Mouse (Mus musculus): Measurements from ENCODE around the gene Tbcd.

Gene Tbcd

GRCm38 (mm10) chr11:121479476-121480203 lies 27.9 kb downstream of the Tbcd start:
- no peak for DNase-seq

- no peak for DNase-seq
These were observed 29.4 kb downstream of the Tbcd start for GRCm38 (mm10) chr11:121481129-121481528.

GRCm38 (mm10) chr11:121485882-121486281 lies 34.1 kb downstream of the Tbcd start:
- no peak for DNase-seq

- DNase-seq: no peak
These were observed 38.9 kb downstream of the Tbcd start for GRCm38 (mm10) chr11:121490651-121491050.

DNA sequence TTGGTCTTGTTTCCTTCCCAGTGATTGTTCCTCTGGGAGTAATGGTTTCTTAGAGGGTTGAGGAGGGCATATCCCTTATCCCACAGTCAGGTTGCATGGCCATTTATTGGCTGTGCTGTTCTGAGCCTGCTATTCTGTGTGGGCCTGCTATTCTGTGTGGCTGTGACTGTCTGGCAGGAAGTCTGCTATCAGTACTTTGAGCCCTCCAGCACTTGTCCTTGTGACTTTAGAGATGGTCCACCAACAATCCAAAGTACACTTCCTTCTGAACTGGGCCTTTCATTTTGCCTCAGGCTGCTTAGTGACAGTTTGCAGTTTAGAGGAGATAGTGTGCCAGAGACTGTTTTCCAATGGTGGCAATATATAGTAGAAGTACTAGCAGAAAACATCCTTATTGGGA lies 48.8 kb downstream of the Tbcd start:
- no peak for DNase-seq

- DNase-seq: no peak
These were observed 49.8 kb downstream of the Tbcd start for GRCm38 (mm10) chr11:121501525-121501924.

DNA sequence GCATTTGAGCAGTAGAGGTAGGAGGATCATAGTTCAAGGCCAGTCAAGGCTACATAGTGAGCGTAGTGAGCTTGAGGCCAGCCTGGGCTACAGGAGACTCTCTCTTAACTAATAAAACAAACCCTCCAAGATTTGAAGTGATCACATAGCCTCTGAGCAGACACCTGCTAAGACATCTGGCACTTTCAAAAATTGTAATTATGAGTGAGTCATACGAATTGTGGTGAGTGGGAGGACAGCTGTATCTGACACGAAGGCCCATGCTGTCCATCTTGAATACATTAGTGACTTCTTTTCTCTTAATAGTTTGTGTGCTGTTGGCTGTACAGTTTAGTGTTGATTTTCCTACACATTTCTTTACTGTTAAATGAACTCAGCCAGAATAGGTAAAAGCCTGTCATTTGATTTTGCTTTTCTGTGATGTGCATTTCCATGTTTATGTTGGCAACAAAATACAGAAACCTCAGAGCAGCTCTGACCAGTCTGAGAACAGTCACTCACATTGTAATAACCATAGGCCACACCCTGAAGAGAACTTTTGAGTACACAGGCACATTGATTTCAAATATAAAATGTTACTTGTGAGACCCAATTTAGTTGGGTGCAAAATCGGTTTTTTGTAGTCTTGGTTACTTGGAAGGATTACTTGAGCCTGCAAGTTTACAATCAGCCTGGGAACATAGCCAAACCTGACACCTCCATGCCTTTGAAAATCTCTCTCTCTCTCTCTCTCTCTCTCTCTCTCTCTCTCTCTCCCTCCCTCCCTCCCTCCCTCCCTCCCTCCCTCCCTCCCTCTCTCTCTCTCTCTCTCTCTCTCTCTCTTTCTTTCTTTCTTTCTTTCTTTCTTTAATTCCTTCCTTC lies 50.5 kb downstream of the Tbcd start:
- no peak for DNase-seq

- DNase-seq: no peak
These were observed 56.7 kb downstream of the Tbcd start for GRCm38 (mm10) chr11:121508478-121508877.

- no peak for DNase-seq
These were observed 58.9 kb downstream of the Tbcd start for GRCm38 (mm10) chr11:121510512-121511246.

GRCm38 (mm10) chr11:121512896-121513572 lies 61.3 kb downstream of the Tbcd start:
- DNase-seq: no peak

- DNase-seq: no peak
These were observed 64.2 kb downstream of the Tbcd start for GRCm38 (mm10) chr11:121515996-121516395.

DNA sequence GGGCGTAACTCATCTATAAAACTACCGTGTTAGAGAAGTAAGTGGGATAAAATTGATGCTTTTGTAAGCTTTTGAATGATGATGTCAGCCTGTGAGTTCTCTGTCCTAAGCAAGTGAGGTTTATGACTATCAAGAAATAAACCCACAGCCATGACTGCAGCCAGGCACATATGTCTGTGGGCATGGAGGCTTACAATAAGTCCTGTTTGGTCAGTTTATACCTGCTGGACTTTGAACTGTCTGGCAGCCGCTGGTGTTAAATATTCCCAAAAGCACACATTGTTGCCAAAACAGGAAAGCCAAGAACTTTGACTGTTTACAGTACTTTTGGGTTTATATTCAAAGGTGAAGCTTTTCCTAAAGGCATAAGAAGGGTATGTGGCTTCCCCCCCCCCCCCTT lies 65.2 kb downstream of the Tbcd start:
- DNase-seq: no peak

- DNase-seq: no peak
These were observed 66.1 kb downstream of the Tbcd start for GRCm38 (mm10) chr11:121517687-121518465.

- DNase-seq: no peak
These were observed 67.4 kb downstream of the Tbcd start, which contains the start of gene Zfp750 for GRCm38 (mm10) chr11:121519131-121519530. Gene Zfp750 (minus strand): TSS chr11:121519333.

- no peak for DNase-seq
These were observed 68.0 kb downstream of the Tbcd start for GRCm38 (mm10) chr11:121519703-121520102.

DNA sequence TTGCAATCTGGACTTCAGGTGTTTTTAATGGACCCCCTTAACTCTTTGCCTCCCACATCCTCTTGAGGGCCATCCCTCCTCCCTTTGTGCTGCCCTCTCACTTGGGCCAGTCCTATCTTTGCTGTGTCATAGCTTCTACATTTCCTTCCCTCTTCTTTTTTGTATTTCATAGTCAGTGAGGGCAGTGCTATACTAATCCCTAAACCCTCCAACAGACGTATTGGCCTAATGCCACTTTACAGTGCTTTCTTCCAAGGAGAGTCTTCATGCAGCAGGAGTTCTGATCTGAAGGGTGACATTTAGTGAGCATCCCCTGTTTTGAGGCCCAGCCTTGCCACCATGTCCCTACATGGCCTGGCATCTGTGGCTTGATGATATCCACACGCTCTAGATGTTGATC lies 69.0 kb downstream of the Tbcd start:
- DNase-seq: no peak

DNA sequence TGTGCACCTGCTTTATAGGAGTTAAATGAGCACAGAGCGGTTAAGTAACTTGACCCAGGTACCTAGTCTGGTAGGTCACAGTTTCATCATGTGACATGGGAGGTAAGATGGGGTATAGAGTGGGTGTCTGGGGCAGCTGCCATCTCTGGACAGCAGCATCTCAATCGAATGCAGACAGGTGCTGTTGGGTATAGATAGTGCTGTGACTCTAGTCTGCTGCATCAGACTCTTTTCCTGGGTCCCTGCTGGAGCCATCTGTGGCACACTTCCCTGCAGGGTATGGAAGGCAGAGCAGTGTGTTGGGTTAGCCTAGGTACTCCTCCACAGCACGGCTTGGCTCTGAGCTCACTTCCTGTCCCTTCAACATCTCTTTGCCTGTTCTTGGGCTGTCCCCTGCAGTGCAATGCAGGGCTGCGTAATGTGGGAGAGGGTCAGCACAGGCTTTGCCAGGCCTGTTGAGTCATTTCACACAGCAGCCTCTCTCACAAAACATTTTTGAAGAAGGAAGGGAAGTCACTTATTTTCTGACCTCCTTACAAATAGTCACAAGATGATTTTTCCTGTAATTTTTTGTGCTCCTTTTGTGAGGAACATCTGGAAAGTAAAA lies 70.5 kb downstream of the Tbcd start:
- no peak for DNase-seq

DNA sequence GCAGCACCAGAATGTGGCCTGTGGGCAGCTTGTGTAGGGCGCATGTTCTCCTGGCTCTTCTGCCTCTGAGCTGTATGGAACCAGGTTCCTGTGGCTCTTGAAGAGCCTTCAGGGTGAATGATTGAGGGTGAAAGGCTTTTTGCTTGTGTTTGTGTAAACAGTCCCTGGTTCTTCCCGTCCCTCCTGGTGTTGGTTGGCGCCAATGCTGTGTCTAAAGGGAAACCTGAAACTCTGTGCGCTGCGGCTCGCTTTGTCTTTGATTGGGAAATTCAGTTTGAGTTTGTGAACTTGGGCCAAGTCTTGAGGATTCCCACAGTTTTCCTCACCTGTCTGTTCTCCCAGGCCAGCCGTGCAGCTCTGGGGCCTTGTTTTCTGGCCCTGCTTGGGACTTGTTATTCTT lies 72.4 kb downstream of the Tbcd start:
- DNase-seq: no peak

- no peak for DNase-seq
These were observed 78.0 kb downstream of the Tbcd start for GRCm38 (mm10) chr11:121529747-121530146.

DNA sequence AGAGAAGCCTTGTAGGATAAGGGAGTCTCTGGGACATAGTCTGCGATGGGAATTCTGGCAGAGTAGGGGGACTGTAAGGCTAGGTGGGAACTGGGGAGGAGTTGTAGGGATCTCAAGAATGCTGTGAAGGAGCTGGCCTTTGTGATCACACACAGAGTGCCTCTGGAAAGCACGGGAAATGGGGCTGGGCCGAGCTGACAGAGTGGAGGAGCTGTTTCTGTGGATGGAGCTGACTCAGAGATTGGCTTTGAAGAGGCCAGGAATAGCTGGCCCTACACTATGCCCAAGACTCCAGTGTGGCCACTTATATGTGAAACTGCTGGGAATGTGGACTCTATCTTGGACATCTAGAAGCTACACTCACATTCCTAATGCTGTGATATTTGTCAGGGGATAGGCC lies 84.8 kb downstream of the Tbcd start:
- no peak for DNase-seq

- no peak for DNase-seq
These were observed 90.7 kb downstream of the Tbcd start for GRCm38 (mm10) chr11:121542471-121542870.

Measured in thymus, adult 18-20 months (tissue).